In the genomic region with DNA sequence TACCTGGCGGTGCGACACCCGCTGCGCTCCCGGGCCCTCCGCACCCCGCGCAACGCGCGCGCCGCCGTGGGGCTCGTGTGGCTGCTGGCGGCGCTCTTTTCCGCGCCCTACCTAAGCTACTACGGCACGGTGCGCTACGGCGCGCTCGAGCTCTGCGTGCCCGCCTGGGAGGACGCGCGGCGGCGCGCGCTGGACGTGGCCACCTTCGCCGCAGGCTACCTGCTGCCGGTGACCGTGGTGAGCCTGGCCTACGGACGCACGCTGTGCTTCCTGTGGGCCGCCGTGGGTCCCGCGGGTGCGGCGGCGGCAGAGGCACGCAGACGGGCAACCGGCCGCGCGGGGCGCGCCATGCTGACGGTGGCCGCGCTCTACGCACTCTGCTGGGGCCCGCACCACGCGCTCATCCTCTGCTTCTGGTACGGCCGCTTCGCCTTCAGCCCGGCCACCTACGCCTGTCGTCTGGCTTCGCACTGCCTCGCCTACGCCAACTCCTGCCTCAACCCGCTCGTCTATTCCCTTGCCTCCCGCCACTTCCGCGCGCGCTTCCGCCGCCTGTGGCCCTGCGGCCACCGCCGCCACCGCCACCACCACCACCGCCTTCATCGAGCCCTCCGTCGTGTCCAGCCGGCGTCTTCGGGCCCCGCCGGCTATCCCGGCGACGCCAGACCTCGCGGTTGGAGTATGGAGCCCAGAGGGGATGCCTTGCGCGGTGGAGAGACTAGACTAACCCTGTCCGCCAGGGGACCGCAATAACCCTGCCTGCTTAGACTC, we compare ENCODE assay signal across 8 mouse cellular contexts. TPM values are rescaled to one million over a fixed set of nuclear protein-coding genes. Genes with fewer than 3 reads are reported as not detected.
A peak's percentile ranks its signal among the peaks of the same experiment; 100 is the strongest.
DNase-seq lines count a peak whose midpoint lies in the region; ATAC-seq lines count a peak whose summit lies in the region.

No protein-coding gene starts in this region.

- peak overlapping the region; percentile 49 for H3K9ac ChIP-seq in hindbrain, embryonic 12.5 days
- H3K9ac ChIP-seq in liver, embryonic 13.5 days = peak overlapping the region; percentile 63

- whole genome bisulfite sequencing in hindbrain, embryonic 12.5 days = under 1% methylated on average over 99 of the region's 105 CpGs
- 1% methylated on average over 101 of the region's 105 CpGs for WGBS in liver, embryonic 13.5 days (ENCODE audit: insufficient replicate concordance)

- H3K36me3 ChIP-seq in megakaryocyte, embryonic 14.5 days (replicated peaks; ENCODE audit: low read length) = peaks cover 19% of the 10 kb centered on the region
- no peaks in the 10 kb centered on the region for H3K36me3 ChIP-seq in hindbrain, embryonic 12.5 days
- no peaks in the 10 kb centered on the region for H3K36me3 ChIP-seq in liver, embryonic 13.5 days

- peak overlapping the region; percentile 81 for H3K4me2 ChIP-seq in hindbrain, embryonic 12.5 days (replicated peaks)
- peak overlapping the region; percentile 80 for H3K4me2 ChIP-seq in liver, embryonic 13.5 days

- peaks cover 25% of the 10 kb centered on the region for H3K9me3 ChIP-seq in megakaryocyte, embryonic 14.5 days
- no peaks in the 10 kb centered on the region for H3K9me3 ChIP-seq in hindbrain, embryonic 12.5 days (replicated peaks)
- H3K9me3 ChIP-seq in liver, embryonic 13.5 days (replicated peaks) = no peaks in the 10 kb centered on the region

- DNase-seq in cerebellum, postnatal 10 days = peak; percentile 52 to 62
- DNase-seq in cerebellum, adult 11-12 months = no peak
- DNase-seq in liver, embryonic 13.5 days = no peak
- peak; percentile 44 to 67 for DNase-seq in right cerebral cortex, postnatal 36 days (ENCODE audit: low spot score in 2 of 2)
- DNase-seq in urinary bladder, postnatal 25 days (ENCODE audit: low spot score) = no peak

- no peak for ATAC-seq in megakaryocyte, adult 5-6 weeks (ENCODE audit: poor library complexity, severe bottlenecking)
- no peak for ATAC-seq in hindbrain, embryonic 12.5 days (ENCODE audit: low FRiP score)
- no peak for ATAC-seq in liver, embryonic 13.5 days (ENCODE audit: low read depth)

- peaks cover 74% of the 10 kb centered on the region for H3K4me1 ChIP-seq in megakaryocyte, embryonic 14.5 days
- peaks cover 42% of the 10 kb centered on the region for H3K4me1 ChIP-seq in hindbrain, embryonic 12.5 days
- H3K4me1 ChIP-seq in liver, embryonic 13.5 days (replicated peaks) = peaks cover 61% of the 10 kb centered on the region

- H3K4me3 ChIP-seq in megakaryocyte, embryonic 14.5 days (replicated peaks) = peak overlapping the region; percentile 79
- peak overlapping the region; percentile 47 for H3K4me3 ChIP-seq in hindbrain, embryonic 12.5 days
- peak overlapping the region; percentile 59 for H3K4me3 ChIP-seq in liver, embryonic 13.5 days (replicated peaks)

- H3K27me3 ChIP-seq in megakaryocyte, embryonic 14.5 days (replicated peaks) = peaks cover 64% of the 10 kb centered on the region
- H3K27me3 ChIP-seq in hindbrain, embryonic 12.5 days = peaks cover 55% of the 10 kb centered on the region
- peaks cover 62% of the 10 kb centered on the region for H3K27me3 ChIP-seq in liver, embryonic 13.5 days

- 0 out of 2 replicates have a peak overlapping the region, but pooled peaks have one; percentile 18 for H3K27ac ChIP-seq in hindbrain, embryonic 12.5 days
- H3K27ac ChIP-seq in liver, embryonic 13.5 days = no peak overlapping the region

RNA-seq across cellular contexts. Expression of a gene that starts 1.2 kb away (rescaled TPM):
- 10.8 and 18.1 TPM in 2 replicates for polyA plus RNA-seq in megakaryocyte, embryonic 14.5 days (2012; ENCODE audit: insufficient read depth, low replicate concordance)
- total RNA-seq in megakaryocyte, adult 5-6 weeks (2015) = not detected in 2 replicates
- not detected in 2 replicates for total RNA-seq in megakaryocyte, adult 5-6 weeks (2017)
- not detected in 2 replicates for polyA plus RNA-seq in hindbrain, embryonic 12.5 days (2016; fragmentation: Nextera tagmentation; extraction: Ambion mirVana)
- 0.13 and 0.20 TPM in 2 replicates for polyA plus RNA-seq in liver, embryonic 13.5 days (2015; fragmentation: Nextera tagmentation; extraction: Ambion mirVana)

RNA-seq across cellular contexts. Expression of a gene that starts 14.7 kb away (rescaled TPM):
- 211 and 406 TPM in 2 replicates for polyA plus RNA-seq in megakaryocyte, embryonic 14.5 days (2012; ENCODE audit: insufficient read depth, low replicate concordance)
- total RNA-seq in megakaryocyte, adult 5-6 weeks (2015) = 47.9 and 51.3 TPM in 2 replicates
- 87.2 and 90.0 TPM in 2 replicates for total RNA-seq in megakaryocyte, adult 5-6 weeks (2017)
- polyA plus RNA-seq in hindbrain, embryonic 12.5 days (2016; fragmentation: Nextera tagmentation; extraction: Ambion mirVana) = 456 and 488 TPM in 2 replicates
- polyA plus RNA-seq in liver, embryonic 13.5 days (2015; fragmentation: Nextera tagmentation; extraction: Ambion mirVana) = 85.3 and 101 TPM in 2 replicates

RNA-seq across cellular contexts. Expression of a gene that starts 19.8 kb away (rescaled TPM):
- polyA plus RNA-seq in megakaryocyte, embryonic 14.5 days (2012; ENCODE audit: insufficient read depth, low replicate concordance) = 32.5 and 90.9 TPM in 2 replicates
- total RNA-seq in megakaryocyte, adult 5-6 weeks (2015) = 13.5 and 14.3 TPM in 2 replicates
- total RNA-seq in megakaryocyte, adult 5-6 weeks (2017) = 10.3 and 11.2 TPM in 2 replicates
- 56.8 and 60.3 TPM in 2 replicates for polyA plus RNA-seq in hindbrain, embryonic 12.5 days (2016; fragmentation: Nextera tagmentation; extraction: Ambion mirVana)
- 47.9 and 49.6 TPM in 2 replicates for polyA plus RNA-seq in liver, embryonic 13.5 days (2015; fragmentation: Nextera tagmentation; extraction: Ambion mirVana)

RNA-seq across cellular contexts. Expression of a gene that starts 32.1 kb away (rescaled TPM):
- polyA plus RNA-seq in megakaryocyte, embryonic 14.5 days (2012; ENCODE audit: insufficient read depth, low replicate concordance) = 9.1 and 10.8 TPM in 2 replicates
- total RNA-seq in megakaryocyte, adult 5-6 weeks (2015) = 110 and 116 TPM in 2 replicates
- 153 and 155 TPM in 2 replicates for total RNA-seq in megakaryocyte, adult 5-6 weeks (2017)
- 190 and 196 TPM in 2 replicates for polyA plus RNA-seq in hindbrain, embryonic 12.5 days (2016; fragmentation: Nextera tagmentation; extraction: Ambion mirVana)
- 171 and 185 TPM in 2 replicates for polyA plus RNA-seq in liver, embryonic 13.5 days (2015; fragmentation: Nextera tagmentation; extraction: Ambion mirVana)

Comparison
In these comparisons a context has a peak if more than half of its experiments do, and no peak if none do; other contexts are left out.
1. DNase-seq: peak in cerebellum, postnatal 10 days (2 of 2) and right cerebral cortex, postnatal 36 days (2 of 2); none in cerebellum, adult 11-12 months (single experiment), liver, embryonic 13.5 days (single experiment) and urinary bladder, postnatal 25 days (single experiment).
2. Peak in every context shown above with its lines, with median percentiles within 50 percentile points of each other: H3K4me3 ChIP-seq.